Mouse (Mus musculus) intestine, embryonic 15.5 days (tissue): ENCODE results near the gene Tmem117. TPM values are rescaled to one million over a fixed set of nuclear protein-coding genes. Genes with fewer than 3 reads are reported as not detected.

Experiments used
- ATAC-seq: fragments of 200-750 bp; cut with Nextera tagmentation; 2 replicates; pipeline ENCODE4 v1.8.0; 2017; ENCODE audit warnings: moderate TSS enrichment, moderate library complexity
- H3K27ac ChIP-seq: fragments of 300-500 bp; sonication (generic); 2 replicates; pipeline ENCODE4 v1.5.1; 2015; ENCODE audit warnings: mild to moderate bottlenecking, inconsistent platforms
- H3K27me3 ChIP-seq: fragments of 300-500 bp; sonication (generic); replicated peaks from 2 replicates; pipeline ENCODE4 v1.6.1; 2015; ENCODE audit warnings: inconsistent platforms
- H3K36me3 ChIP-seq: fragments of 300-500 bp; sonication (generic); 2 replicates; pipeline ENCODE4 v1.6.1; 2015; ENCODE audit warnings: inconsistent platforms
- H3K4me1 ChIP-seq: fragments of 300-500 bp; sonication (generic); replicated peaks from 2 replicates; pipeline ENCODE4 v1.6.1; 2015; ENCODE audit warnings: inconsistent platforms
- H3K4me2 ChIP-seq: fragments of 300-500 bp; sonication (generic); replicated peaks from 2 replicates; pipeline ENCODE4 v1.6.1; 2015; ENCODE audit warnings: mild to moderate bottlenecking, inconsistent platforms
- H3K4me3 ChIP-seq: fragments of 300-500 bp; sonication (generic); replicated peaks from 2 replicates; pipeline ENCODE4 v1.5.1; 2015; ENCODE audit warnings: inconsistent platforms
- H3K9ac ChIP-seq: fragments of 300-500 bp; sonication (generic); 2 replicates; pipeline ENCODE4 v1.6.1; 2015; ENCODE audit warnings: inconsistent platforms
- H3K9me3 ChIP-seq: fragments of 300-500 bp; sonication (generic); 2 replicates; pipeline ENCODE4 v1.6.1; 2016; ENCODE audit warnings: inconsistent platforms
- WGBS: fragments of 180-500 bp; shearing (Covaris S2); methylation state at CpG from one replicate; pipeline ENCODE4 v1.1.7; 2015; 5-methylcytosine and 5-hydroxymethylcytosine counted together
- polyA plus RNA-seq: library from polyadenylated mRNA; unstranded; fragments of >200 nt; fragmentation: Nextera tagmentation; extraction: Ambion mirVana; gene quantifications from 2 replicates; pipeline ENCODE4 v1.2.1, GENCODE M21; 2015

Tmem117 gene
- polyA plus RNA-seq, 1 experiment from 2014 or later, result 2.5 TPM

- Histone ChIP-seq H3K9ac (no peak overlapping the region), H3K9me3 (no peaks in the 10 kb centered on the region), H3K27me3 (no peaks in the 10 kb centered on the region), H3K36me3 (no peaks in the 10 kb centered on the region), H3K4me3 (no peak overlapping the region), H3K4me1 (no peaks in the 10 kb centered on the region), H3K4me2 (no peak overlapping the region), H3K27ac (no peak overlapping the region)
- 77% methylated on average over 7 of the region's 7 CpGs for WGBS
- no peak for ATAC-seq
Measured at GRCm38 (mm10) chr15:95085962-95086361, 456.9 kb downstream of the Tmem117 start.

DNA sequence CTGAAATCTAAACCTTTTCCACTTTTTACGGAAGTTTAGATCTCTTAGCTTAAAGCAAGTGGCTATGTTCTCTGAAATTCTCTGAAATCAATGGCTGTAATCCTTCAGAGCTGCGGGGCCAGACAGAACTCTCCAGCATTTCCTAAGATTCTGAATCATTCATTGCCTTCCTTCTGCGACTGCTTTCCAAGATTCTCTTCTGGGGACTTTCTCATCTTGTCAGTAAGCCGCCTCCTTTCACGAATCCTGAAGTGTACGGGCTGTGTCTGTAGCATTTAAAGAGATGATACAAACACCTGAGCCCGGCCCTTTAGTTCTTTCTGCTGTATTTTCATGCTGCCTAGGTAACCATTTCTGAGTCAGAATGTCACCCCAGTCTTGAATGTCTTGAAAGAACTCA lies 471.1 kb downstream of the Tmem117 start:
- Histone ChIP-seq H3K27me3 (no peaks in the 10 kb centered on the region), H3K9ac (no peak overlapping the region), H3K9me3 (no peaks in the 10 kb centered on the region), H3K36me3 (no peaks in the 10 kb centered on the region), H3K4me1 (no peaks in the 10 kb centered on the region), H3K27ac (no peak overlapping the region), H3K4me3 (no peak overlapping the region), H3K4me2 (no peak overlapping the region)
- ATAC-seq, result no peak
- 84% methylated on average over 7 of the region's 7 CpGs for WGBS

GRCm38 (mm10) chr15:95101522-95101921 lies 472.5 kb downstream of the Tmem117 start:
- no peak for ATAC-seq
- H3K9ac ChIP-seq, result no peak overlapping the region
- no peak overlapping the region for H3K4me3 ChIP-seq
- no peaks in the 10 kb centered on the region for H3K36me3 ChIP-seq
- no peak overlapping the region for H3K27ac ChIP-seq
- H3K9me3 ChIP-seq, result no peaks in the 10 kb centered on the region
- no peaks in the 10 kb centered on the region for H3K4me1 ChIP-seq
- H3K27me3 ChIP-seq, result no peaks in the 10 kb centered on the region
- H3K4me2 ChIP-seq, result no peak overlapping the region

GRCm38 (mm10) chr15:95107246-95107809 lies 478.3 kb downstream of the Tmem117 start:
- ATAC-seq, result no peak
- no peak overlapping the region for H3K9ac ChIP-seq
- no peaks in the 10 kb centered on the region for H3K9me3 ChIP-seq
- no peak overlapping the region for H3K4me2 ChIP-seq
- WGBS, result 71% methylated on average over 8 of the region's 8 CpGs
- H3K36me3 ChIP-seq, result no peaks in the 10 kb centered on the region
- H3K4me1 ChIP-seq, result no peaks in the 10 kb centered on the region
- no peak overlapping the region for H3K27ac ChIP-seq
- no peaks in the 10 kb centered on the region for H3K27me3 ChIP-seq
- H3K4me3 ChIP-seq, result no peak overlapping the region

DNA sequence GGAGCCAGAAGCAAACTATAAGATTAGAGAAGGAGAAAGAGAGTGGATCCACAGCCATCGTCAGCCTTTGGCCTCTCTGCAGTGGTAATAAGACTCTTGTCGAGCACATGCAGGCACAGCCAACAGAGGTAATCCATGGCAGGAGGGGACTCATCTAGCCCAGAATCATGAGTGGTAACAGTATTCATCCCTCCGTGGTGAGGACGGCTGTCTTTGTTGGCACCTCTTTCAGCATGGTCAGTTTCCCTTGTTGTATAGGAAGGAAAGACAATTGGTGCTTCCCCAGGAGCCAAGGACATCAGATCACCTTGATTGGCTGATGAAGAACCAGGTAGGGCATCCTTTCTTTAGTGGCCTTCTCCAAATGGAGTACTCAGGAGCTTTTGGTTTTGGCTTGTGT lies 479.6 kb downstream of the Tmem117 start:
- ATAC-seq, result no peak
- H3K36me3 ChIP-seq, result no peaks in the 10 kb centered on the region
- H3K9me3 ChIP-seq, result no peaks in the 10 kb centered on the region
- WGBS, result 92% methylated on average over 4 of the region's 4 CpGs
- no peak overlapping the region for H3K27ac ChIP-seq
- H3K4me1 ChIP-seq, result no peaks in the 10 kb centered on the region
- H3K4me3 ChIP-seq, result no peak overlapping the region
- no peaks in the 10 kb centered on the region for H3K27me3 ChIP-seq
- H3K9ac ChIP-seq, result no peak overlapping the region
- H3K4me2 ChIP-seq, result no peak overlapping the region

DNA sequence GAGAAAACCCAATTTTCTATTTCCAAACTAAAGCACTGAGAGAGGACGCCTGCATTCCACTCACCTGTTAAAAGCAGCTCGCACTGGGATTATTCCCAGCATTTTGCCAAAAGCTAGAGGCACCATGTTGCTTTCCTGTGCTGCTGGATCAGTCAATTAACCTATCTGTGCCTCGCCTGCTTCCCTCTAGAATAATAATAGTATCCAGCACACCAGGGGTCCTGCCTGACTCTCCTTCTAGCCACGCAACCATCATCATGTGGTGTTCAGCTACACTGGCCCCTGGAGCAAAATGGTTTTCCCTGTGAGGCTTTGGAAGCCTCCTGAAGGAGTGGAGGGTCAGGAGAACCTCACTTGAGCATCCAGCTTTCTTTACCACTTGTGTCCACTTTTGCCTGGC lies 502.4 kb downstream of the Tmem117 start:
- no peak for ATAC-seq

DNA sequence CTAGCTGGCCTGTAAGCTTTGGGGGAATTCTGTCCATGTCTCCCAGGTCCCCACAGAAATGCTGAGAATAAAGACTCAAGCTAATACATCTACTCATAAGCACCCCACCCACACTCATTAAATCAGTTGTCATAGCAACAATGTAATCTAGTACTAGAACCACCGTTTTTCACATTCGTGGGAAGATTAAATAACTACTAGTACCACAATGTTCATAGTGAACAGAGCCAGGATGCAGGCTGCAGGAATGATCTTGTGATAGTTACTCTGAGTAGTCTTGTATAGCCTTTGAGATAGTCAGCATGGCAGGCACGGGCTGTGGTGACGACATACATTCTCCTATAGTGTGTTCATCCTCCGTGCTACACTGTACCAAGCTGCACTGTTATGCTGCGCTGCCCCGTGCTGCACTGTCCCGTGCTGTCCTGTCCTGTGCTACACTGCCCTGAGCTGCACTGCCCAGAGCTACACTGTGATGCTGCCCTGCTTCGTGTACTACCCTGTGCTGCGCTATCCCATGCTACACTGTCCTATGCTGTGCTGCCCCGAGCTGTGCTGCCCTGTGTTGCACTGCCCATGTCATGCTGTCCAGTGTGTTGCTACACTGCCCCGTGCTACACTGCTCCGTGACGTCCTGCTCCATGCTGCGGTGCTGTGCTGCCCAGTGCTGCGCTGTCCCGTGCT lies 507.0 kb downstream of the Tmem117 start:
- no peak for ATAC-seq
- 91% methylated on average over 17 of the region's 17 CpGs for WGBS
- Histone ChIP-seq H3K4me3 (no peak overlapping the region), H3K9ac (no peak overlapping the region), H3K4me1 (no peaks in the 10 kb centered on the region; the same call in 1 of the 2 replicates), H3K9me3 (no peaks in the 10 kb centered on the region), H3K27me3 (no peaks in the 10 kb centered on the region), H3K4me2 (no peak overlapping the region), H3K27ac (no peak overlapping the region), H3K36me3 (no peaks in the 10 kb centered on the region)

More for the DNA sequence above, 502.4 kb downstream of the Tmem117 start:
- Histone ChIP-seq H3K36me3 (no peaks in the 10 kb centered on the region), H3K27me3 (no peaks in the 10 kb centered on the region), H3K4me3 (no peak overlapping the region), H3K9me3 (no peaks in the 10 kb centered on the region), H3K9ac (no peak overlapping the region), H3K4me1 (no peaks in the 10 kb centered on the region), H3K27ac (no peak overlapping the region), H3K4me2 (no peak overlapping the region)
- WGBS, result 89% methylated on average over 4 of the region's 4 CpGs

GRCm38 (mm10) chr15:95137018-95137810 lies 508.2 kb downstream of the Tmem117 start:
- Histone ChIP-seq H3K27ac (no peak overlapping the region), H3K4me3 (no peak overlapping the region), H3K4me2 (no peak overlapping the region), H3K36me3 (no peaks in the 10 kb centered on the region), H3K9ac (no peak overlapping the region), H3K27me3 (no peaks in the 10 kb centered on the region), H3K4me1 (no peaks in the 10 kb centered on the region; the same call in 1 of the 2 replicates), H3K9me3 (no peaks in the 10 kb centered on the region)
- 86% methylated on average over 10 of the region's 10 CpGs for WGBS
- no peak for ATAC-seq

- WGBS, result 57% methylated on average over 12 of the region's 12 CpGs
- no peaks in the 10 kb centered on the region for H3K36me3 ChIP-seq
- no peaks in the 10 kb centered on the region for H3K27me3 ChIP-seq
- H3K9me3 ChIP-seq, result no peaks in the 10 kb centered on the region
- no peak overlapping the region for H3K4me2 ChIP-seq
- H3K9ac ChIP-seq, result no peak overlapping the region
- H3K27ac ChIP-seq, result no peak overlapping the region
- H3K4me1 ChIP-seq, result no peaks in the 10 kb centered on the region; the same call in 1 of the 2 replicates
- no peak overlapping the region for H3K4me3 ChIP-seq
- ATAC-seq, result no peak
Measured at GRCm38 (mm10) chr15:95138709-95139409, 509.8 kb downstream of the Tmem117 start.

GRCm38 (mm10) chr15:95144131-95144530 lies 515.1 kb downstream of the Tmem117 start:
- 64% methylated on average over 2 of the region's 2 CpGs for WGBS
- ATAC-seq, result no peak
- Histone ChIP-seq H3K9ac (no peak overlapping the region), H3K27ac (no peak overlapping the region), H3K4me2 (no peak overlapping the region), H3K9me3 (no peaks in the 10 kb centered on the region), H3K27me3 (no peaks in the 10 kb centered on the region), H3K4me3 (no peak overlapping the region), H3K4me1 (no peaks in the 10 kb centered on the region), H3K36me3 (no peaks in the 10 kb centered on the region)

DNA sequence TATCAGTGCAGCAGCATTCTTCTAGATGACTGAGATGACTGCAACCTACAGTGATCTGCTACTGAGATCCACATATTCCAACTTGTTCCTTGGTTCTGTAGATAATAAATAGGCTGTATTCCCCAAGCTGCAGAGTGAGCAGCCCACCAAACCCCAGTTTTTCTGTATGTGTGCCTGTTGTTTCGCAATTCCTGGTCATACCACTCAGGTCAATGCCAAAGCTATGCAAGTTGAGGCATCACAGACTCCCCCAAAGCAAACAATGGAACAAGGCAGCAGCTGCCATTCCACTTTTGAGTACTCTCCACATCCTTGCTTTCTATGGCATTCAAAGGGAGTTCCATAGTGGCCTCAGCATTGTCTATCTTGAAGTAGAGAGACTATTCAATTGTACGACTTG lies 516.1 kb downstream of the Tmem117 start:
- H3K4me1 ChIP-seq, result no peaks in the 10 kb centered on the region

More for the DNA sequence above, 516.1 kb downstream of the Tmem117 start:
- Histone ChIP-seq H3K4me2 (no peak overlapping the region), H3K27ac (no peak overlapping the region), H3K36me3 (no peaks in the 10 kb centered on the region), H3K4me3 (no peak overlapping the region), H3K9me3 (no peaks in the 10 kb centered on the region), H3K27me3 (no peaks in the 10 kb centered on the region), H3K9ac (no peak overlapping the region)
- WGBS, result 92% methylated on average over 2 of the region's 2 CpGs
- ATAC-seq, result no peak
